Mouse (Mus musculus): ENCODE data around the gene Pter.

GRCm38 (mm10) chr2:13010030-13010459 is 86.2 kb downstream of the Pter start:
- no peak for TF ChIP-seq HCFC1 (IDR thresholded peaks at IDR 0.05; ENCODE audit: borderline replicate concordance, insufficient read depth, low read length)
- TF ChIP-seq CHD2 (IDR thresholded peaks at IDR 0.05; ENCODE audit: low read depth, low read length), result no peak
- no peak for TF ChIP-seq ZNF384 (IDR thresholded peaks at IDR 0.05; ENCODE audit: low read depth, low read length)
